In genomic region chr6:116959611-116960010, GRCm38 (mm10) we compare ENCODE assay signal across 16 mouse cellular contexts.
DNase-seq lines count a peak whose midpoint lies in the region; ATAC-seq lines count a peak whose summit lies in the region.
"Had no signal": no experiment of that assay in that cellular context is flagged by ENCODE, and none has a peak within 500 bp of the region (broad histone marks: within the 10 kb centered on the region; RNA-seq: fewer than 3 reads in every experiment).

No protein-coding gene starts in this region.

- no peak overlapping the region for H3K9ac ChIP-seq in intestine, embryonic 14.5 days (ENCODE audit: low read length)
- no peak overlapping the region for H3K9ac ChIP-seq in intestine, embryonic 16.5 days (ENCODE audit: low read depth, low read length)
- H3K9ac ChIP-seq: forebrain, embryonic 13.5 days; liver, embryonic 13.5 days had no signal

- peak; percentile 32 for DNase-seq in intestine, embryonic 14.5 days (ENCODE audit: low spot score)
- DNase-seq in embryonic facial prominence, embryonic 10.5 days (ENCODE audit: low spot score), result peak; percentile 77
- DNase-seq in gastrocnemius, postnatal 14 days, result peak; percentile 38
- DNase-seq in mesoderm, embryonic 11.5 days (ENCODE audit: low read depth, low spot score), result peak; percentile 69
- DNase-seq in left cerebral cortex, postnatal 14 days (ENCODE audit: low spot score in 2 of 2), result no peak
- no peak for DNase-seq in right cerebral cortex, adult 18-20 months
- DNase-seq: adrenal gland, adult 8-10 months; cerebellum, adult 18-20 months; kidney, adult 11 months; kidney, postnatal 10 days; liver, embryonic 13.5 days; lung, postnatal 10 days; thymus, adult 18-20 months had no signal

- H3K27ac ChIP-seq in intestine, embryonic 14.5 days (ENCODE audit: low read depth), result no peak overlapping the region
- H3K27ac ChIP-seq in intestine, embryonic 16.5 days (ENCODE audit: low read length), result no peak overlapping the region
- H3K27ac ChIP-seq in embryonic facial prominence, embryonic 10.5 days (replicated peaks), result peak overlapping the region; percentile 89
- H3K27ac ChIP-seq: forebrain, embryonic 13.5 days; liver, embryonic 13.5 days had no signal

- 77% methylated on average over 13 of the region's 13 CpGs for WGBS in intestine, embryonic 14.5 days
- 87% methylated on average over 13 of the region's 13 CpGs for WGBS in intestine, embryonic 16.5 days
- 42% methylated on average over 13 of the region's 13 CpGs for WGBS in embryonic facial prominence, embryonic 10.5 days

- no peak overlapping the region for H3K4me2 ChIP-seq in intestine, embryonic 14.5 days (ENCODE audit: low read length)
- no peak overlapping the region for H3K4me2 ChIP-seq in intestine, embryonic 16.5 days (ENCODE audit: low read depth, low read length)
- H3K4me2 ChIP-seq: forebrain, embryonic 13.5 days; liver, embryonic 13.5 days had no signal

- no peak overlapping the region for H3K4me3 ChIP-seq in intestine, embryonic 14.5 days (ENCODE audit: low read depth, low read length)
- no peak overlapping the region for H3K4me3 ChIP-seq in intestine, embryonic 16.5 days (ENCODE audit: low read length)
- H3K4me3 ChIP-seq in embryonic facial prominence, embryonic 10.5 days, result no peak overlapping the region
- H3K4me3 ChIP-seq: forebrain, embryonic 13.5 days; liver, embryonic 13.5 days had no signal

- no peaks in the 10 kb centered on the region for H3K27me3 ChIP-seq in intestine, embryonic 14.5 days (replicated peaks; ENCODE audit: control insufficient read depth, insufficient read depth, low read length)
- no peaks in the 10 kb centered on the region for H3K27me3 ChIP-seq in intestine, embryonic 16.5 days (replicated peaks; ENCODE audit: control insufficient read depth, insufficient read depth, low read length)
- H3K27me3 ChIP-seq in embryonic facial prominence, embryonic 10.5 days (replicated peaks; ENCODE audit: low read depth, poor library complexity, severe bottlenecking), result no peaks in the 10 kb centered on the region
- H3K27me3 ChIP-seq: forebrain, embryonic 13.5 days; liver, embryonic 13.5 days had no signal

- H3K4me1 ChIP-seq in intestine, embryonic 14.5 days (replicated peaks; ENCODE audit: control insufficient read depth, insufficient read depth, low read length), result no peaks in the 10 kb centered on the region
- no peaks in the 10 kb centered on the region for H3K4me1 ChIP-seq in intestine, embryonic 16.5 days (ENCODE audit: control insufficient read depth, insufficient read depth, low read length)
- H3K4me1 ChIP-seq in embryonic facial prominence, embryonic 10.5 days, result peaks cover 32% of the 10 kb centered on the region
- H3K4me1 ChIP-seq: forebrain, embryonic 13.5 days; liver, embryonic 13.5 days had no signal

- ATAC-seq in intestine, embryonic 14.5 days (replicated peaks; ENCODE audit: low FRiP score, low TSS enrichment, low read depth), result no peak
- no peak for ATAC-seq in intestine, embryonic 16.5 days
- no peak for ATAC-seq in monocyte, adult 5-6 weeks (replicated peaks; ENCODE audit: insufficient number of reproducible peaks, low FRiP score, low TSS enrichment, poor library complexity, severe bottlenecking)
- ATAC-seq: forebrain, embryonic 13.5 days had no signal

- H3K36me3 ChIP-seq in intestine, embryonic 14.5 days (ENCODE audit: control insufficient read depth, insufficient read depth, low read length), result no peaks in the 10 kb centered on the region
- no peaks in the 10 kb centered on the region for H3K36me3 ChIP-seq in intestine, embryonic 16.5 days (ENCODE audit: control insufficient read depth, insufficient read depth, low read length)
- H3K36me3 ChIP-seq in embryonic facial prominence, embryonic 10.5 days (replicated peaks), result no peaks in the 10 kb centered on the region
- H3K36me3 ChIP-seq: liver, embryonic 13.5 days had no signal

- intact Hi-C loops in gastrocnemius, postnatal 14 days (cut with DNase I; ENCODE audit: low total_unique reads), result no loop called here
- intact Hi-C loops in left cerebral cortex, postnatal 14 days (cut with DNase I), result no loop called here

- H3K9me3 ChIP-seq in intestine, embryonic 14.5 days (ENCODE audit: control insufficient read depth, low read length), result no peaks in the 10 kb centered on the region
- H3K9me3 ChIP-seq in intestine, embryonic 16.5 days (ENCODE audit: control insufficient read depth, low read length), result no peaks in the 10 kb centered on the region
- H3K9me3 ChIP-seq in embryonic facial prominence, embryonic 10.5 days, result no peaks in the 10 kb centered on the region
- H3K9me3 ChIP-seq: forebrain, embryonic 13.5 days; liver, embryonic 13.5 days had no signal

Comparison
In these comparisons a context has a peak if more than half of its experiments do, and no peak if none do; other contexts are left out.
1. DNase-seq: peak in intestine, embryonic 14.5 days (single experiment), embryonic facial prominence, embryonic 10.5 days (single experiment), gastrocnemius, postnatal 14 days (single experiment) and mesoderm, embryonic 11.5 days (single experiment); none in left cerebral cortex, postnatal 14 days (0 of 2) and right cerebral cortex, adult 18-20 months (single experiment).